Mouse (Mus musculus): ENCODE measurements around the gene Srxn1. TPM values are rescaled to one million over a fixed set of nuclear protein-coding genes. Genes with fewer than 3 reads are reported as not detected.
A peak's percentile ranks its signal among the peaks of the same experiment; 100 is the strongest.
"Not testable (repeated sequence)": the region's sequence is repeated elsewhere in the genome, so short reads cannot be mapped to it uniquely, and the experiment has no call there.

Gene Srxn1
- total RNA-seq (2021), result 100 to 1,000 TPM; 103 to 106 TPM
- long read RNA-seq, experiment 1, transcript Srxn1-203 (2 exons, 446 nt), result minor isoform, 24 of 109 reads
- long read RNA-seq, experiment 1, transcript Srxn1-201 (2 exons, 2,812 nt), result major isoform, 65 of 109 reads
- long read RNA-seq, experiment 1, partial matches to known transcripts, result 0 of 109 reads
- long read RNA-seq, experiment 1, other reads (novel, unspliced or antisense), result 16 of 109 reads
- long read RNA-seq, experiment 2, transcript Srxn1-203 (2 exons, 446 nt), result minor isoform, 29 of 104 reads
- long read RNA-seq, experiment 2, transcript Srxn1-201 (2 exons, 2,812 nt), result major isoform, 58 of 104 reads
- long read RNA-seq, experiment 2, partial matches to known transcripts, result 12 of 104 reads
- long read RNA-seq, experiment 2, other reads (novel, unspliced or antisense), result 1 of 104 reads

DNA sequence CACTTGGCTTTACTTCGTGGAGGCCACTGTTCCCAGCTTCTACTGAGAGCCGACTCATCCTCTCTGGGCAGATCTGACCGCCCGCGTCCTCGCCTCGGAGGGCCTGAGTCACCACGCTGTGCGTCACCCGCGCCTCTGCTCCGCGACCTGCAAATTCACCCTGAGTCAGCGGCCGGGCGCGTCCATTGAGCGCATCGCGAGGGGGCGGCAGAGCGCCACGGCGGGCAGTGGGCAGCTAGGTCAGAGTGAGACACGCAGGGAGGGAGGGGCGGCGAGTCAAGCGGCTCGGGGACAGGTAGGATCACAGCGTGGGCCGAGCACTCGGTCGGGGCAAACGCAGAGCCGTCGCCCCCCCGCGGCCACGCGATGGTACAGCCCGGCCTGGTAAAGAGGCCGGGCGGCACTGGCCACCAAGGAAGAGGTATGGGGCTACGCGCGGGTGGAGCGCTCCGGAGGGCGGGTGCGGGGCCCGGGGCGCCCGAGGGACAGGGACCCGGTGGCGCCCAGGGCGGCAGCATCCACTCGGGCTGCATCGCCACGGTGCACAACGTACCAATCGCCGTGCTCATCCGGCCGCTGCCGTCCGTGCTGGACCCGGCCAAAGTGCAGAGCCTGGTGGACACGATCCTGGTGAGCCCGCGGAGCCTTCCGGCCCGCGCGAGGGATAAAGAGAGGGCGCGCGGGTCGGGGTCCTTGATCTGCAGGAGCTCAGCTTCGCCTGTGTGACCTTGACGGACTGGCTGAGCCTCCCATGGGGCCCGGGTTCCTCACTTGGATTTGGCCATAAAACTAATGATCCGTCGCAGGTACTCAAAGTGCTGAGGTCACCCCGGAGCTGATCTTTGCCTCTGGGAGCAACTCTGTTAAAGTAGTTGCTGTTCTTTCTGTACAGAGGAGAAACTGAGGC, at the start of gene Srxn1:
Gene Srxn1 (plus strand): TSS at position 199 of the 907 bp plus-strand sequence.
- DNase-seq (ENCODE audit: low spot score in 2 of 2), result peak; percentile 83 to 91

- DNase-seq (ENCODE audit: low spot score in 2 of 2), result no peak
Observed at GRCm38 (mm10) chr2:152056368-152057251, 48.7 kb upstream of the Srxn1 start.

DNA sequence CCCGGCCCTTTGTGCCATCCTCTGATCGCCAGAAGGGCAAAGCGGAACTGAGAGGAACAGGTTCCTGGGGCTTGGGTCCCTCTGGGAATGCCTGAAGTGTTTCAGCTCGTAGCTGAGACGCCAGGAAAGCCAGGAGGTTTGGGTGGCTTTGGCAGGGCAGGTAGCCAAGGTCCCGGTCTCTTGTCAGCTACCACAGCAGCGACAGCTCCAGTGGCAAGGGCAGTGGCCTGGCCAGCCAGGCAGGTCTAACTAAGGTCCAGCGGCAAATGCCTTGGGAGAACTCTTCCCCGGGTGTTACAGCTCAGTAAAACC, 48.1 kb upstream of the Srxn1 start:
- no peak for DNase-seq (ENCODE audit: low spot score in 2 of 2)

GRCm38 (mm10) chr2:152062817-152063216, 42.5 kb upstream of the Srxn1 start:
- not testable (repeated sequence) for DNase-seq (ENCODE audit: low spot score in 2 of 2)

DNA sequence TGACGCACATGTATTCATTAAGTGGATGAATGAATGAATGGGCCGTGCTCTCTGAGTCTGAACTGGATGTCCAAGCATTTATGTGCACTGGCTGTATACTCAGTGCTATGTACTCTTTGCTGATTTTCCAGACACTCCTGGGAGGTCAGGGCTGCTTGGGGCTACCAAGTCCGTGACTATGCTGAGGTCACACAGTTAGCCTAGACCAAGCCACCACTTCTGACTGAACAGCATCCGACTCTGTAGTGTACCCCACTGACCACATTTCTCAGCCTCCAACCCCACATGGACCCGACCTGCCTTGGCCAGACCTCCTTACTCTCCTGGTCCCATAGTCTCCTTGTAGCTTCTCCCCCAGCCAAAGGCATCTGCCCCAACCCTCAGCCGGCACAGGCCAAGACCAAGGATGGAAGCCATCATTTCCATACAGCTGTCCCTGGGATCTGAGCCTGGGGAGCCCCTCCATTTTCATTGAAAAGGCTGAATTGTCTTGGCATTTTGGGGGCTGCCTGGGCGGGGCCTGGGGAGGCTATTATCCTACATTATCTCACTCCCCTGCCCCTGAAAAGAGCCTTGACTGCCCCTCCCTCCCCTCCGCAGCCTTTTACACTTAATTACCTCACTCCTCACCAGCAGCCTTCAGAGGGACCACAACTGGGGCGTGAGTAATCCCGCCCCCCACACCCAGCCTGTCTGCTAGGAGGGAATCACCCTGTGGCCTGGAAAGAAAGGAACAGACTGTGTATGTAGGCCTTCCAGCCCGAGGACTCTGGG, 36.5 kb upstream of the Srxn1 start:
- DNase-seq (ENCODE audit: low spot score in 2 of 2), result no peak

GRCm38 (mm10) chr2:152069434-152069786, 35.9 kb upstream of the Srxn1 start:
- no peak for DNase-seq (ENCODE audit: low spot score in 2 of 2)

- DNase-seq (ENCODE audit: low spot score in 2 of 2), result no peak
Observed at GRCm38 (mm10) chr2:152069941-152070340, 35.4 kb upstream of the Srxn1 start.

DNA sequence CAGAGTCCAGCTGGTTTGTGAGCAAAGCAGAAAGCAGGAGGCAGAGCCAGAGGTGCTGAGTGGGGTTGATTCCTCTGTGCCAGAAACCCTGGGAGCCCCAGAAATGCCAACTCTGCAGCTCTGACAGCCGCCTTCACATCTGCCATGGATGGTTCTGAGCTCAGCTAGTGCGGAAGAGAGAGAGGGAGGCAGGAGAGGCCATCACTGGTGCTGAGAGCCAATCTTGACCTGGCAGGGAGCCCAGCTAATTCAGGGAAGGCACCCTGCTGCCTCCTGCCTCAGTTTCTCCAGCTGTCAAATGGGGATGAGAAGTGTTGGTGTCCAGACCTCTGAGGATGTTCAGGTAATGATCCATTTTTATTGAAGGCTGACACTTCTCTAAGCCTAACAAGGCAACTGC, 30.8 kb upstream of the Srxn1 start:
- DNase-seq (ENCODE audit: low spot score in 2 of 2), result no peak

GRCm38 (mm10) chr2:152075294-152075889, 29.9 kb upstream of the Srxn1 start:
- DNase-seq (ENCODE audit: low spot score in 2 of 2), result no peak

DNA sequence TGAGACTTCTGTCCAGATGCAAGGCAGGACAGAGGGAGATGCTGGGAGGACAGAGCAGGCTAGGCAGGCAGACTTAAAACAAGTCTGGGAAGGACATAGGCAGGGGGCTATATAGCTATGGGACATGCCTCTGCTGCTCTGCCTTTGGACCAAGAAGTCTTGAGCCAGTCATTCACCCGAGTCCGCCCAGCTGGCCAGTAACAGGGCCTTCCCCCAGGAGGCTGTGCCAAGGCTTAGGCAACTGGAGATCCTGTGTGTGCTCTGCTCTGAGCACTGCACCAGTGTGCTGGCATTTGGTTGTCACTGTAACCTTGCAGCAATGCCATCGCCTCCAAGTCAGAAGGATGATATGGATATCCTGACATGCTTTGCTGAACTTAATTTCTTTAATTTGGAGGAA, 28.0 kb upstream of the Srxn1 start:
- DNase-seq (ENCODE audit: low spot score in 2 of 2), result no peak

DNA sequence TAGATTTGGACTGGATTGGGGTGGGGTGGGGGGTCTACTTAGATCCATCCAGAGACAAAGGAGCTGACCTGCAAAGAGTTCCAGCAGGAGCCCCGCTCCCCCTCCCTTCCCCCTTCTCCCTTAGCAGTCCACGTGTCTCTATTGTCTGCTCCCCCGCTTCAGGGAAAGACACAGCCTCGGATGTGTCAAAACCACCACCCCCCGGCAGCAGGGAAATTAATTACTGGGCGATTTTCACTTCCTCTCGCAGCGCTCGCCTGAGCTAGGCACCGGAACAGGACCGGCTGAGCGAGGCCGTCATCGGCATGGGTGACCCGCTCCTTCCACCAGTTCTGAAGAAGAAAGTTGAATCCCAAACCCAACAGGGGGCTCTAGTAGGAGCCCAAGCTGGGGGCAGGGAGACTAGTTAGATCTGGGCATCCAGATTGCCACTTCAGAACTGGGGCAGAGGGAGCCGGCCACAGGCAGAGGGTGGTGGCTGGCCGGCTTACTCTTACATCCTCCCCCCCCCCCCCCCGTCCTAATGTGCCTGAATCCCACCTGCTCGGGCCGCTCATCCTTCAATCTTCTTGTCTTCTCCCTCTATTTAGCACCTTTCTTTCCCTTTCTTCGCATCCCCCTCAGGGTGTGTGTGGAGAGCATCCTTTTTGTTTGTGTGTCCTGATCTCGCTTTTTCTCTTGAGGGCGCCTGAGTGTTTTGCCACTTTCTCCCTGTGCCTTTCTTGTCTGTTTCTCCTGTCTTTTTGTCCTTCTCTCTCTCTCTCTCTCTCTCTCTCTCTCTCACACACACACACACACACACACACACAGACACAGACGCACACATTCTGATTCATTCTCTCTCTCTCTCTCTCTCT, 24.4 kb upstream of the Srxn1 start, which contains the start of gene Scrt2:
Gene Scrt2 (plus strand): TSS at position 845 of the 857 bp plus-strand sequence.
- peak in 1 of 2 experiments; percentile 3 for DNase-seq (ENCODE audit: low spot score in 2 of 2)

DNA sequence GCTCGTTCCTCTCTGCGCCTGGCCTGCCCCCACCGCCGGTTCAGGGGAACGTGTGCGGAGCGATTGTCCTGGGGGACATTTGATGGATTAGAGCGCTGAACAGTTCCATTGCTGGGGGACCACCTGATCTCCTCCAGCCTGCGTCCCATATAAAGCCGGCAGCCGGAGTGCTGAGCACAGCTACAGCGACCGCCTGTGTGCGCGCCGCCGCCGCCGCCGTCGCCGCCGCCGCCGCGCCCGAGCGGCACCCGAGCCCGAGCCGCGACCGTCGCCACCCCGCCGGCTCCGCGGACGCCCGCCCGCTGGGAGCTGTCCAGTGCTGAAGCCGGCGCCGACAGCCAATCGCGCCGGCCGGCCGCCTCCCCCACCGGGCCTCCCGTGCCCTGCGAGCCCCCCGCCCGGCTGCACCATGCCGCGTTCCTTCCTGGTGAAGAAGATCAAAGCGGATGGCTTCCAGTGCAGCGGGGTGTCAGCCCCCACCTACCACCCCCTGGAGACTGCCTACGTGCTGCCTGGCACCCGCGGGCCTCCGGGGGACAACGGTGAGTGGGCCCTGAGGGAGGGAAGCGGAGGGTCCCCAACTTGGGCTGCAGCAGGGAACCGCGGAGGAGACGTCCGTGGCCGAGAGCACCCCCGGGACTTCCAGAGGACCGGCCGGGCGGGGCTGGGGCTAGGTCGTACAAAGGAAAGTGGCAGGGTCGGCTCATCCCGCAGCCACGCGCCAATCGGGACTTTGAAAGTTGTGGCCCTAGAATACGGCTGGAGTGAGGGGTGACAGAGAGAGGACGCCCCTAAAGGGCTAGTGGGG, 23.5 kb upstream of the Srxn1 start:
- DNase-seq (ENCODE audit: low spot score in 2 of 2), result peak; percentile 50 to 75

- no peak for DNase-seq (ENCODE audit: low spot score in 2 of 2)
Observed at GRCm38 (mm10) chr2:152082456-152083285, 22.6 kb upstream of the Srxn1 start.

DNA sequence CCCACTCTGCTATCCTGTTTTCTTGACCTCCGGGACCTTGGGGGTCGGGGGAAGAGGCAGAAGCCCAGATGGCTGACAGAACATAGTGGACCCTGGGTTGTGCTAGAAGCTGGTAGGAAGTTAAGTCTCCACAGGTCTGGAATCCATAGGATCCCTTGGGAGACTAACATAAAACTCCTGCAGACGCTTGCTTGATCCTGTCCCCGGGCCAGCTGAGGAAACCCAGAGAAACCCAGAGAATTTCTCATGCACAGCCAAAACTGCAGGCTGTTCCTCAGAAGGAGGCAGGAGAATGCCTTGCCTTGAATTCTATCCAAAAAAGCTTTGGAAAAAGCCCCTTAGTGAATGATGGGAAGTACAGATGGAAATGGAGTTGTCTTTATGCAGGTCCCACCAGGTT, 21.9 kb upstream of the Srxn1 start:
- no peak for DNase-seq (ENCODE audit: low spot score in 2 of 2)

GRCm38 (mm10) chr2:152084298-152084697, 21.0 kb upstream of the Srxn1 start:
- no peak for DNase-seq (ENCODE audit: low spot score in 2 of 2)

DNA sequence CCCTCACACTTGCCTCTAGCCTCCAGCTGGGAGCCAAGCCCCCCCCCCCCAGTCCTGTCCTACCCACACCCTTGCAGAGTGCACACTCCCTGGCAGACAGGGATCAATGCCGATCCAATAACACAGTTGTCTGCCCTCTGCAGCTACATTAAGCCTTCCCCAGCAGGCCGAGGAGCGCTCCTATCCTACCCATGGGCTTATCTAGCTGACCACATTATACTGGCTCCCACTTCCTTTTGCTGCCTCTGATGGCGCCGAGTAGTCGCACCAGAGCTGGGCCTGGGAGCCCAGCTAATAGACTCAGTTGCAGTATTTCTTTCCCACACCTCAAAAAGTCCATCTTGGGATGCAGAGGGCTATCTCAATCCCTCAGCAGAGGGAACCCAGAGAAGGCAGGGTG, 19.9 kb upstream of the Srxn1 start:
- no peak for DNase-seq (ENCODE audit: low spot score in 2 of 2)

DNA sequence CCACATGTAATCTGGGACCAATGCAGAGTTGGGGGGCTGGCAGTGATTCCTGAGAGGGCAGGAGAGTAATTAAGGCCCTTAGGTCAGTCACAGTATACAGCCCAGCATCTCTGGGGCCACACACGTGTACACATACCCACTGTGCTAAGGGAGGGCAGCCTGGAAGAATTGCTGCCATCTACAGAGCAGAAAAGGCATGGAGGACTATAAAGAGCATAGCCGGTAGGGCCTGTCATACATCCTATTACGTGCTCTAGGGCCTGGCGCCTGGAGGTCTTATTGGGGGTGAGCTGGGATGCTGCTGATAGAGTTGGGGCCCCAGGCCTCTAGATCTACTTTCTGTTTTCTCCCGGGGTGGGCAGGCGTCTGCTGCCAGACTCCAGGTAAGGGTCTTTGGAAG, 18.9 kb upstream of the Srxn1 start:
- DNase-seq (ENCODE audit: low spot score in 2 of 2), result peak in 1 of 2 experiments; percentile 10
